Mouse (Mus musculus): ENCODE measurements around the gene Fbxw11.
"Not testable (repeated sequence)": the region's sequence is repeated elsewhere in the genome, so short reads cannot be mapped to it uniquely, and the experiment has no call there.

The Fbxw11 gene

DNA sequence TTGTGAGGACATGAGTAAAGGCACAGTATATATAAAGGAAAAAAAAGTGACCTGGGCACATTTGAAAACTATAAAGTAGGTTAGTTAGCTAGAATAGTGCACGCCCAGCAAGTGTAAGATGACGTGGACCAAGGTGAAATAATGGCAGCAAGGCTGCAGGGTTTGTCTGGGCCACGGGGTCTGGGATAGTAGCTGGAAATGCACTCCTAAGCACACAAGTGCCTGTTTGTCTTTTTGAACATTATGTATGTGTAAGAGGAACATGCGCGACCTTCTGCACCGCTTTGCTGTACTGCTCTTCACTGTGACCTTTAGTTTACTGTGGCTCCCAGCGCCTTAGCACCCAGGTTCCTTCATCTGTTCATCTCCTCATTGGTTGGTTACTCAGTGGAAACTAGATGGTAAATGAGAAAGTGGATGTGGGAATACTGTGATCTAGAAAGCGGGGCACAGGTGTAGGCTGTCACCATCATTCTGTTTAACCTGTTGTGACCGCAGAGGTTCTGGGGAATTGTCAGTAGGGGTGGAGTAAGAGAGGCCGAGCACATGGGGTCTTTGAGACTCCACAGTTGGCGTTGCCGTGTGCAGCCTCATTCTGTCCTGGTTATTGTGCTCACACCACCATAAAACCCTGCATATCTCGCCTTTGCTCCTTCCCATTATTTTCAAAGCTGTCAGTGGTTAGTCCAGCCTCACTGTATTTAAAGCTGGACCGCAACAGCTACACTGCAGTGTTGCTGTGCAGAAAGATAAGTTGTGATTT, 66.4 kb downstream of the Fbxw11 start:
- no peak for DNase-seq (ENCODE audit: low read depth)

DNA sequence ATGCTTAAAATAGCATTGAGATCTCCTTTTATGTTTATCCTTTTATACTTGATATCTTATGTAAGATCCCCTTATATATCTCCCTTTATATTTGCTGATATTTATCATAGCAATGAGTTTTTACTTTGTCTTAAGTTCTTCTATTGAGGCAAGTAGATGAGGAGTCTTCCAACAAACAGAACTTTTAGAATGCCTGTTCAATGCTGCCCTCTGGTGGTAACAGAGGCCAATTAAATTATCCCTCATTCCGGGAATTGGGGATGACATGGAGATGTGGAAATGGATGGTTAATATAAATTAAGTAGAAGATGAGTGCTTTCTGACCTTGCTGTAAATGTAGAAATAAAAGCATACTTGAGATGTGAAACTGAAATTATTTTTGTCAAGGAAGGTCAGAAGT, 67.0 kb downstream of the Fbxw11 start:
- peak; percentile 65 for DNase-seq (ENCODE audit: low read depth)

DNA sequence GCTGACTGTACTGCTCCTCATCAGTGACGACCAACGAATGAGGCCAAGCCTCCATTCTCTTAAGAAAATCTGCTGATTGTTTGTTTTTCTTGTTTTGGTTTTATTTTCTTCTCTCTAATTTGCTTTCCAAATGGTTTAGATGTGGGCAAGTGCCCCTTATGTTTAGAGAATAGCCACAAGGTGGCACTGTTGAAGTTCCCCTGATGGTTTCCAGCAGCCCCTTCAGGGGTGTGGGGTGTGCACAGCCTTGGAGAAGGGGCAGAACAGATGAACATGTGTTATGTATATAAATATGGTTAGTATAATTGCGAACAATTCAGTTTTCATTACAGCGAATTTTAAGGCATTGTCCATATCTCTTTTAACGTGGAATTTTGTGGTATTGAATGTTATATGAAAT, 71.7 kb downstream of the Fbxw11 start:
- DNase-seq (ENCODE audit: low read depth): peak; percentile 60

DNA sequence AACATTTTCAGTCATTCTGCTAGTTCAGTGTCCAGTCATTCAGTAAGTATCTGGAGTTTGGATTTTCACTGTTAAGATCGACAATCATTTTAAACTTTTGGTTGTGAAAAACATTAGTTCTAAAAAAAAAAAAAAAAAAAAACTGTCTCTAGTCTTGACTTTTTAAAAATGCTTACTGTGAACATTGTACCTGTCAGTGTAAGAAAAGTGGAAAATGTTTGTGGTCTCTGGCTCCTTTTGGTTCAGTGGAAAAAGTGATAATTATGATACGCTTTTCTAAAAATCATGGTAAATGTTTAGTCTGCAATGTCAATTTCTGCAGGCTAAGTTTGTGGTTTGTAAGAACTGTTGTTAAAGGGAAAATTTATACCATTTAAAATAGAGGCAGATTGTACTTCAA, 72.4 kb downstream of the Fbxw11 start:
- DNase-seq (ENCODE audit: low read depth): peak; percentile 16

DNA sequence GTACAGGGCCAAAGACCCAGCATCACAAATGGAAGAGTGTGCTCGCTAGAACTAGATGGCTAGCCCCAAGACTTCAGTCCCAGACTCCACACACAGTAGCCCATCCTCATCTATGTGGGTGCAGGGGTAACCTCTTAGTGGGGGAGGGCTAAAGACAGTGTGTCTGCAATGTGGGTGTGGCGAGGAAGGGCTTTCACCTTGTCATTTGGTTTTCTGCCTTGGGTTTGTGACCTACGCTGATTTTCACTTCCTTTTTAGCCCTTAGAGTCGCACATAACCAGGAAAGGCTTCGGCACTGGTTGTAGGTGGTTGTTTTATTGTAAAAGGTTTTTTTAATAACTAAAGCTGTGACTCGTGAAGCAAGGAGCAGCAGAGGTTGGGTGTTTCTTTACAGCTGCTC, 73.0 kb downstream of the Fbxw11 start:
- DNase-seq (ENCODE audit: low read depth): peak; percentile 27

DNA sequence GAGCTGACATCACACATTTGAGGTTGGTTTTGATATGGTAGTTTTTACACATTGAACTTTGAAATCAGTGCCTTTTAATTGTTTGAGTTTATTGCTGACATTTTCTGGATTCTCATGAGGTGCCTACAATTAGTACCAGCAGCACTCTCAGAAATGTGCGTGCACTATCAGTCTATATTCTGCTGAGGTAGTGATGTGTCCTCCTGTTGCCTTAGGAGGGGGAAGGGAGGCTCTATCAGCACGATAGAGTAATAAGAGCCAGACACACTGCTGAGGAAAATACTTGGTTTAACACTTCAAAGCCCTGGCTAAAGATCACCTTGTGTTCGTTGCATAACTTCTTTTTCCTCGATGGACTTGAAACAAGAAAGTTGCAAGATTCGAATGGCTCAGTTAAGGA, 73.4 kb downstream of the Fbxw11 start:
- DNase-seq (ENCODE audit: low read depth): no peak

DNA sequence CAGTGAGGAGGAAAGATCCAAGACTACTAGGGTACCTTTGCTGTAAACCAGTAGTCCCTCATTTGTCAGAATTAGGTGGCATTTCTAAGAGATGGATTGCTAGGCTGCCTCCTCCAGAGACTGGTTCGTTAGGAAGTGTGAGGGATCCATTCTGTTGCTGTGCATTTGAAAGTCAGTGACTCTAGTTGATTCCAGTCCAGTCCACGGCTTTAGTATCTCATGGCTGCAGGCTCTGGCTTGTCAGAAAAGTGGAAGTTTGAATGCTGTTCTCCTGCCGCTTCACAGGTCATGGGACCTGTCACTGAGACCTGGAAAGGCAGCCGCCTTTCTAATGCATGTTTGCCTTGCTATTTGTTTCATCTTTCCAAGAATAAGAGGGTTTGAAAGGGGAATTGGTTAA, 74.4 kb downstream of the Fbxw11 start:
- no peak for DNase-seq (ENCODE audit: low read depth)

DNA sequence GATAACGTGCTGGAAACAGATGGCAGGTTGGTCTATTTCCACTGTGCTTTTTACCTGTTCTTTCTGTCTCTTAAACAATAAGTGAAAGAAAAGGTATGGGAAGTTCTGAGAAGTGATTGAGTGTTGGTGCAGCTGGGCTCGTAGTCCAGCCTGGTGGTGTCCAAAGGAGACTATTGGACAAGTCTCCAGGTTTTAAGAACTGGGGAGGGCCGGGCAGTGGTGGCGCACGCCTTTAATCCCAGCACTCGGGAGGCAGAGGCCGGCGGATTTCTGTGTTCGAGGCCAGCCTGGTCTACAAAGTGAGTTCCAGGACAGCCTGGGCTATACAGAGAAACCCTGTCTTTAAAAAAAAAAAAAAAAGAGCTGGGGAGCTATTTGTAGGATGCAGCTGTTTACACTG, 75.2 kb downstream of the Fbxw11 start:
- not testable (repeated sequence) for DNase-seq (ENCODE audit: low read depth)

DNA sequence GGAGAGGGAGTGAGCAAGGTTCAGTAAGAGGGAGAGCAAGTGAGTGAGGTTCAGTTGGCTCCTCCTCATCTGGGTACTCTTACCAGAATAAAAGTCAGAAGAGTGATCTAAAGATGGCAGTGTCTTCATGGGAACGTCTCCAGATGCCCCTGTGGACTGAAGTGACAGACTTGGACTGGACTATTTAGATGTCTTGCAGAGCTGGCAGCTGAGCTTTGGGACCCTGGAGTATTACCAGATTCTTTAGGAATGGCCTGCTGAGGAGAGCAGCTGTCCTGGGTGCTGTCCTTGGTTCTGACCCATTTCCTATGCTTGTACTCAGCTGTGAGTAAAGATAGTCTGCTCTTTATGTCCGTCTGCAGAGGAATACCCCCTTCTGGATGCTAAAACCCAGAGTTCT, 75.8 kb downstream of the Fbxw11 start:
- no peak for DNase-seq (ENCODE audit: low read depth)

DNA sequence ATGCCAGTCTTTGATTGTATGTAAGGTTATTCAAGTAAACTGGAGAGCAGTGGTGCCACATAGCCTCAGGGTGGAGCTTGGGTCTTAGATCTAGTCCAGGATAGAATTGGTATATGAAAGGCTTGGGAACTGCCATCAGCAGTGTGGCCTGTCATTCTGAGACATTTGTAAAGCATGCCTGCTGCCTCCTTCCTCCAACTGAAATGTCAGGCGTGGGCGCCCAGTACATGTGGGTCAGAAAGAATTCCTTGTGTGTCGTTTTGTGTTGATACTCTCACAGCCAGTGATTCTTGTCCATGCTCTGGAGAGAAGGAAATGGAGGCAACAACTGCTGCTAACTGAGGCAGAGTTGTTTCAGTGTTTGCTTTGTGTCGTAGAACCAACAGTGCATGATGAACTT, 76.5 kb downstream of the Fbxw11 start:
- DNase-seq (ENCODE audit: low read depth): no peak

DNA sequence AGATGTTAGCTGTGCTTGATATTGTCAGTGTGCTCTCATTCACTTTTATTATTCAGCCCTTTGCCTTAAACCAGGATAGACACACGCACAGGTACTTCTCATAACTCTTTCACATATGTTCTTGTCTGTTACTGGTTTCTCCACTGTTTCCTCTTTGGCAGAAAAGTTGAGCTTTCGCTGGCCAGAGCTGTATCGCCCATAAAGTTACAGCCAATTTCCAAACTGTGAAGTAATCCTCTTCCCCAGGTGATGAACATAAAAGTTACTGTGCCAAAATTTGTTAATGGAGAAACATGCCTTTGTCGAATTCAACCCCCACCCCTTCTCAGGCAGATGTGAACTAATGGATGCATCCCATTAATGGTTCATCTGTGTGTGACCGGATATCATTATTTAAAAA, 80.1 kb downstream of the Fbxw11 start:
- DNase-seq (ENCODE audit: low read depth): no peak

DNA sequence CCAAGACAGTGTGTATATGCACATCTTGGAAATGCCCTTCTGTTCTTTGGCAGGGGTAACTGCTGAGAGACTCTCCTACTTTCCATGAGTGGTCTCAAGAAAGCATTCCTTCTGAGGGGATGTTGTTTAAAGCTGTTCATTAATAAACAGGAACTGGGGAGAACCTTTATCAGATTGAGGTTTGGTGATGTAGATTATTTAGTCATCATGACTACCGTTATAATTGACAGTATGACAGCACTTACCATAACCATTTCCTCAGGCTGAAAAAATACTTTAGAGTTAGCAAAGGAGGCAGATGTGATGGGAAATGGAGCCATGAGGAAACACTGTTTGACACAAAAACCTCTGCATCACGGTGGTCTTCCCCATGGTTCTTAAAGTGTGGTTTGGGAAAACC, 80.8 kb downstream of the Fbxw11 start:
- no peak for DNase-seq (ENCODE audit: low read depth)

DNA sequence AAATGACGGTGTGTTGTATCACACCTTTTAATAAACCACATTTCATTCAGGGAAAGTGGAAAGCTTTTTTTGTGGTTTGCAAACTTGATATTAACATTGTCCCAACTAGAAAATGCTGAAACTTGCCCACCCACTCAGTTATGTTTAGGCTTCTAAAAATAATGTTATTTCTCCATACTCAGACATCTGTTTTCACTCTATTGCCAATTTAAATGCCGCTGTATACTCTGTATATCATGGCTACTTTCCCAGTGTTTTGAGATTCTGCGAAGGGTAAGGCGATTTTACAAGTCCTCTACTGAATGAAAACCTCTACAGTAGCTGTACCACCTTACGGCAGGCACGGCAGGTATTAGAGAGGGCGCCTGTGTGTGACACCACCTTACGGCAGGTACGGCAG, 82.6 kb downstream of the Fbxw11 start:
- no peak for DNase-seq (ENCODE audit: low read depth)

DNA sequence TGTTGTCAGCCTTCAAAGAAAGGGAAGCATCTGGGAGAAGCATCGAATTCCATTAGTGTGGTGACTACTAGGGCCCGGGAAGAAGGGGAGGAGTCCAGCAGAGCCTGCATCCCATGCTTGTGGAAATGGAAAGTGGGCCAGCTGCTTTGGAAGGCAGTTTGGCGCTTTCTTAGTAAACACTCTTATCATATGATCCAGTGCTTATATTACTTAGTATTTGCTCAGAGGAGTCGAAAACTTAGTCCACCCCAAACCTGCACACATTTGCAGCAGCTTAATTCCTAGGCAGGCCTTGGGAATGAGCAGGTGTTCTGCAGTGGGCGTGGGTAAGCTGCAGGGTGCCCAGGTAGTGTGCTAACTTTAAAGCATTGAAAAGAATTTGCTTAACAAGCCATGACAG, 89.9 kb downstream of the Fbxw11 start:
- no peak for DNase-seq (ENCODE audit: low read depth)

DNA sequence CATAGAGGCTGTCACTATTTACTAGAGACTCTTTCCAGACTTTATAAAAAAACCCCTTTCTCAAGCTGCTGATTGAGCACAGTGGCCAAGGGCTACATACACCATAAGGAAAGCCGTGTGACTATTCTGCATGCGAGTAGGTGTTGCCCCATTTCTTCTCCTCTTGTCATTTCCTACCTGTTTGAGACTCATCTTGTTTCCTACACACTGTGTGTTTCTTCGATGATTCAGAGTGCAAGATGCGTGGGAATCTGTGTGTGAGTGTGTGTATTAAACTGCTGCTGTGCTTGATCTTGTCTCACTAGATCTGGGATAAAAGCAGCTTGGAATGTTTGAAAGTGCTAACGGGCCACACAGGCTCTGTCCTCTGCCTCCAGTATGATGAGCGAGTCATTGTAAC, 90.7 kb downstream of the Fbxw11 start:
- DNase-seq (ENCODE audit: low read depth): no peak

DNA sequence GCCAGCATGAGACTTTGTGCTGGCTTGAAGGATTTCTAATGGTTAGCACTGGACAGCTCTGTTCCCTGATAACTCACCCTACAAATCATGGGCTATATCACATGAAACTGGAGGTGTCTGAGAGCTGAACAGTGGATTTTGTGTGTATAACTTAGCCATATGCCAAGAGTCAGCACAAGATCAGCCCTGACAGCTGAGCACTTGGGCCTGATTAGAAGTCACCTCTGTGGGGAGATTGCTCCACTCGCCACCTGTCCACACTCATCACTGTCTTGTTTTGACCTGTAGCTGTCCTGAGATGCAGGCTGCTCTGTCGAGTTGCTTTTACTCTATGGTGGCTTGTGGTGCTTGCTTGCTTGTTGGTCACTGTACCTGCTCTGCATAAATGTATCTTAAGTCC, 93.8 kb downstream of the Fbxw11 start:
- DNase-seq (ENCODE audit: low read depth): no peak

DNA sequence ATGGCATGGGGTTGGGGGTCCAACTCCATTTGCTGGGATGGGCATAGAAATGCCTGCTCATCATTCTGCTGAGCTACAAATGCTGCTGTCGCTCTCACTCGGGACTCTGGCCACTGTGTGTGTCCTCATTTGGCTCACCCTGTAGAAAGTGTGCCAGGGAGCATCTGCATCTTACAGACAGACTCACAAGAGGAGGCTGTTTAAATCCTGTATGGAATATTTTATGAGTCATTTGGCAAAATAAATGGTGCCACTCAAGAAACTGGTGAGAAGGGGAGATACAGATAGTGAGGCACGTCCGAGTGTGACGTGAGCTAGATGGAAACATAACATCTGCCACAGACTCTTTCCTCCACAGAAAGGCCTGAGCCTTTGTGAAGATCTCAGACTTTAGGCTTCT, 95.2 kb downstream of the Fbxw11 start:
- no peak for DNase-seq (ENCODE audit: low read depth)

DNA sequence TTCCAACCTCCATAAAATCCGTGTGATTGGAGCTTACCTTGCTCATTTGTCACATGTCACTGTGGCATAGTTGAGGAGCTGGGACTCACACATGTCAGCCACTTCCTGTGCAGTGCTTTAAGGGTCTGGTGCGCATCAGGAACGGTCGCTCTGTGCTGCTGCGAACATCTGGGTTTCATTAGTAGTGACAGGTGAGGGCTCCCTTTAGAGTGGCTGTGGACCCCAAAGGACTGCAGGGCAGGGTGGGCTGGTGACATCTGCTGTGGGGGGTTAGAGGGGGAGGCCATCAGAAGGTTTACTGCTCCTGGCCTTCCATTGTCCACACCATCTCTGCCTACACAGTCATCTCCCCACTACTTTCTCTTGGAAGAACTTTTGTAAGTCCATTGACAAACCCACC, 101.4 kb downstream of the Fbxw11 start:
- DNase-seq (ENCODE audit: low read depth): no peak

DNA sequence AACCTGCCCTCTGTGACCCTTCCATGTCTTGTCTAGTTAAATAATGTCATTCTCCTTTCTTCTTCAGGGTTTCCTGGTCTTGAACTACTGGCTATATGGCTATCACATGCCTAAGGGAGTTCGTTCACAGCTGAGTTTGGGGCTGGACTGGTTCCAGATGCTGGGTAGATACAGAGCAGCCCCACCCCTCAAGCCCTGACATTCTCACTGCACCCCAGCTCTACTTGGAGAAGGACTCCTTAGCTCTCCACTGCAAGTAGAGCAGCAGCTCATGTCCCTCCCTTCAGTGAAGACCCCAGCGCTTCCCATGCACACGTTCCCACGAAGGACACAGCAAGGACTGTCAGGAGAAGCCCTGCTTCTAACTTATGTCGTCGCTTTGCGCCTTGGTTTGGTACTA, 101.9 kb downstream of the Fbxw11 start:
- DNase-seq (ENCODE audit: low read depth): no peak

DNA sequence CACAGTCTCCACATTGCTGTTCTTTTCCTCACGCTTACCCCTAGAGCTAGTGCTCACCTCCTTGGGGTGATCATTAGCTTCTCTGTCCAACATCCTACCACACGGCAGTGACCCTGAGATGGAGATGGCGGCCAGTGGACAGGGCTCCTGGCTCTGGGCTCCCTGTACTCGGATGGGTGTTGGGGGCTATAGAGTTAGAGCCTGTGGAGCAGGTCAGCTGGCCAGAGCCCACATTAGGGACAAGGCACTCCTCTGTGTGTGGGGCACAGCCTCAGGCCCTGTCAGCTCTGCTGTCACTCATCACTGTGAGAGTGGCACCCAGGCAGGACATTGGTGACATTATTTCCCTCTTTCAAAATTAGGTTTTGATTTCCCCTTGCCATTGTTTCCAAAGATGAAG, 102.9 kb downstream of the Fbxw11 start:
- no peak for DNase-seq (ENCODE audit: low read depth)

DNA sequence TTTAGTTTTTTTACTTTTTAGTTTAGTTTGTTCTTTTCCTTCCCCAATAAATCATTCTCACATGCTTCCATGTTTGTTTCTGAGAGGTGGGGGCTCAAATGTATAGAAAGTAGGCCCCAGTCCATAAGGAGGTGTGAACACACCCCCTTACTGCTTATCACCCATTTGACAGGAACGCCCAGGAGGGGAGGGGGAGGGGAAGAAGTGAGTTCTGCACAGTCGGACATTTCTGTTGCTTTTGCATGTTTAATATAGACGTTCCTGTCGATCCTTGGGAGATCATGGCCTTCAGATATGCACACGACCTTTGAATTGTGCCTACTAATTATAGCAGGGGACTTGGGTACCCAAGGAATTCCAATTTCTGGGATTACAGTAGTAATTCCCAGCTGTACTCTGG, 103.5 kb downstream of the Fbxw11 start:
- no peak for DNase-seq (ENCODE audit: low read depth)

DNA sequence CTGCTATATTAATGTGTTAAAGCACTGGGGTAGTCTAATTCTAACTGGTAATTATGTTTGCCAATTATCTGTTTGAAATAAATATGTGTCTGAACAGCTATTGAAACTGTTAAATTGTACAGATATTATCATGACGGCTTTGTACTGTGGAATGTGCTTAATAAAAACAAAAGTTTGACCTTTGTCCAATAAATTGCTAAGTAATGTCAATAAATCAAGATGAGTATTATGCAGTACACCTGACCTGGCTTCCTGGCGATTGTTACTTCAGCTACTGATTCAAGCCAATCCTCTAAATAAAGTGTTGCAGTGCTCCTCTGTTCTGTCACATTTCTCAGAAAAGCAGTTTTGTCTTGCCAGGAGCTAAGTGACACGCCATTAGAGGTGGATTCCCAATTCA, 104.0 kb downstream of the Fbxw11 start:
- DNase-seq (ENCODE audit: low read depth): no peak

DNA sequence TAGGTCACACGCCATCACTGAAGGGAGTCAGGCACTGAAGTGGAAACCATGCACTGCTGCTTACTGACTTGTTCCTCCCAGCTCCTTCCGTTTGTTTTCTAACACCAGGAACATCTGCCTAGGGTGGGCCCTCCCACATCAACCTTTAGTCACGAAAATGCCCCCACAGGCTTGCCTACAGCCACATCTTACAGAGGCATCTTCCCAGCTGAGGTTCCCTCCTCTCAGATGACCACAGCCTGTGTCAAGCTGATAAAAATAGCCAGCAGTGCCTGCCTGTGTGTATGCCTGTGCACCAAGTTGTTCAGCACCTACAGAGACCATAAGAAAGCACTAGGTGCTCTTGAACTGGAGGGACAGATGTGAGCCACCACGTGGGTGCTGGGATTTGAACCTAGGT, 106.3 kb downstream of the Fbxw11 start:
- no peak for DNase-seq (ENCODE audit: low read depth)

DNA sequence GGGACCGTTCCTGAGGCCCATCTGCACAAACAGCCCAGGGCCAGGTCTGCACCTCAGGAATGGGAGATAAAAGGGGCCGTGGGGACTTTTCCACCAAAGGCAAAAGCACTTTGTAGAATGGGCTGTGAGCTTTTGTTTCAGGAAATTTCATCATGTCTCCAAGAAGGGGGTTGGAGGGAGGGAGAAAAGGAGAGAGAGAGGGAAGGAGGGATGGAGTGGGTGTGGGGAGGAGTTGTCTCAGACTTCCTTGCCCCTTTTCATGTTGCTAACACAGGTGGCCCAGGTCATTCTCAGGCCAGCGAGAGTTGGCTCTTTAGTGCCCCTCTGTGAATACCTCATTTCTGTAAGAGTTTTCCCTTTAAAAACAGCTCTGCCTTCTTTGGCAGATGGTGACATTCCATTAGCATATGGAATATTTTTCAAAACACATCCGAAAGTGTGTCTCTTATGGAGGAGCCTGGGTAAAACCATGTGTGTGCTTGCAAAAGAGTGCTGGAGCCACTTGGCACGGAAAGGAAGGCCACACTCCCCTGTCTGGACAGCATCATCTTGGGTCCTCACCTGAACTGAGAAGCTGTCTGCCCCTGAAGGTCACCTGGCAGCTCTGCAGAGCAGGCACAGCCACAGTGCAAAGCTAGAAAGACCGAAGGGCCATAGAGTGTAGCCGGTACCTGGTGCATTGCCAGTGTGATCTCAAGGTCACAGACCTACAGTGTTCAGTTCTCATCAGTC, 109.5 kb downstream of the Fbxw11 start:
- DNase-seq (ENCODE audit: low read depth): no peak
